Mouse (Mus musculus) embryo, embryonic 10.5 days (tissue): ENCODE measurements around the gene Gm3468.
A peak's percentile ranks its signal among the peaks of the same experiment; 100 is the strongest.
"Not testable (repeated sequence)": the region's sequence is repeated elsewhere in the genome, so short reads cannot be mapped to it uniquely, and the experiment has no call there.

ENCODE experiments used
- DNase-seq: peaks from one replicate; pipeline ENCODE4 v3.0.0-alpha.2; 2015; ENCODE audit warnings: low spot score

Gene Gm3468

DNA sequence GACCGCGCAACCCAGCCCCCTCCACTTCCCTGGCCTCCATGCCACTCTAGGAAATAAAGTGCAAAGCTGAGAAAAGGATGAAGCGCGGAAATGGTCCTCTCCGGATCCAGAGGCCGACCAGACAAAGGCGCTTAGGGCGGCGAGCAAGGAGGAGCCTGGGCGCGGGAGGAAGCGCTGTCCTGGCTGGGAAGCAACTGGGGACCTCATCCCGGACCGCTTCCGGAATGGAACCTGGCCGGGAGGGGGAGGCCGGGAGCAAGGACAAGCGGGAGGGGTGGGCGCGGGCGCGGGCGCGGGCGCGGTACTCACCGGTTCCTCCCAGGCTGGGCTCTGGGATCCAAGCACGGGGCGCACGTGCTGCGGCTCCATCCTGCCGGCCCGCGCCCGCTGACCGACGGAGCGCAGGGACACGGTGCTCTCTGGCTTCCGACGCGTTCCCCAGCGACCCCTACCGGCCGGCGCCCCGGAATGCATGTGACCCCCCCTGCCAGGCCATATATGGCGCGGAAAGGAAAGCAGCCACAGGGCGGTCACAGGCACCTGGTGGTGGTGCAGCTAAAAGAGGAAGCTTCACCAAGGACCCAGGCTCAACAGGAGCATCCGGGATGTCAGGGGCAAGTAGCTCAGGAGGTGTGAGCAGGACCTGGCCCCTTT lies at the start of gene Gm3468:
Gene Gm3468, minus strand, starts transcription at position 394 of the 654 bp plus-strand sequence.
- DNase-seq: peak; percentile 76

DNA sequence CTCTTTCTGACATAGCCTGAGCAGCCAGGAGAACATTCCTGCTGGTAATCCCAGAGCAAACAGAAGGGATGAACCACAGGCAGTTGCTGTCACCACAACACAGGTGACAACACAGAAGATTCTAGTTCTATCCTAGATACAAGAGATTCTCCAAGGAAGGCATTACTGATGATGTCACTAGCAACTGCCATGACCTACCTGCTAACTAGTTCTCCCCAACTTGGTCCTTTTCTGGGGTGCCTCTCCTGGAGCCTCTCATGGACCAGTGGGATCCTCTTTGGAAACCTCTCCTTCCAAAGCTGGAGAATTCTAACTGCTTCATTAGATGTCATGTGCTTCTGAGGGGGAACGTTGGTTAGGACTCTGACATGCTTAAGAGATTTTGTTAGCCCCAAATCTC lies 17.2 kb upstream of the Gm3468 start, which contains the start of gene Gm3476:
Gene Gm3476, minus strand, starts transcription at position 101 of the 400 bp plus-strand sequence.
- not testable (repeated sequence) for DNase-seq

DNA sequence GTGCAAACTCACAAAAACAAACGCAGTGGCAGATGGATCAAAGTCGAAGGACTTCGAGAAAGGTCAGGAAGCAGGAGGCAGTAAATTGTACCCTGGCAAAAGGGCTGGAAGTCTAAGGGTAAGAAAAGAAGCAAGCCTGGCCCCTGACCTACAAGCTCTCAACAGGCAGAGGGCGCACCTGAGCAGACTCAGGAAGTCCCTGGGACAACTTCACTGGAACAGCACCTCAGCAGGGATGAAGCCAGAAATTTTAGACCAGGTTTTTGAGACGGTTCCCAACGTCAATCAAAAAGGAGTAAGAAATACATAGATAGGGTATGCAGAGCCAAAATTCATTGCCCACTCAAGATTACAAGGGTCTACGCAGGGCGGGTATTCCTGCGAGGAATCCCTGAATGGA lies 965 bp downstream of the Gm3468 start:
- DNase-seq: peak; percentile 5

DNA sequence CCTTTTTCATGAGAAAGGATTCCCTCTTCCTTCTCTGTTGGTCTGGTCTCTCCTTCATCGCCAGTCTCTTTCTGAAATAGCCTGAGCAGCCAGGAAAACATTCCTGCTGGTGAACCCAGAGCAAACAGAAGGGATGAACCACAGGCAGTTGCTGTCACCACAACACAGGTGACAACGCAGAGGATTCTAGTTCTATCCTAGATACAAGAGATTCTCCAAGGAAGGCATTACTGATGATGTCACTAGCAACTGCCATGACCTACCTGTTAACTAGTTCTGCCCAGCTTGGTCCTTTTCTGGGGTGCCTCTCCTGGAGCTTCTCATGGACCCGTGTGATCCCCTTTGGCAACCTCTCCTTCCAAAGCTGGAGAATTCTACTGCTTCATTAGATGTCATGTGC lies 14.6 kb downstream of the Gm3468 start, which contains the start of gene Gm8206:
Gene Gm8206, minus strand, starts transcription at position 101 of the 400 bp plus-strand sequence.
- DNase-seq: not testable (repeated sequence)

DNA sequence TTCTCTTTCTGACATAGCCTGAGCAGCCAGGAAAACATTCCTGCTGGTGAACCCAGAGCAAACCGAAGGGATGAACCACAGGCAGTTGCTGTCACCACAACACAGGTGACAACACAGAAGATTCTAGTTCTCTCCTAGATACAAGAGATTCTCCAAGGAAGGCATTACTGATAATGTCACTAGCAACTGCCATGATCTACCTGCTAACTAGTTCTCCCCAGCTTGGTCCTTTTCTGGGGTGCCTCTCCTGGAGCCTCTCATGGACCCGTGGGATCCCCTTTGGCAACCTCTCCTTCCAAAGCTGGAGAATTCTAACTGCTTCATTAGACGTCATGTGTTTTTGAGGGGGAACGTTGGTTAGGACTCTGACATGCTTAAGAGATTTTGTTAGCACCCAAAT lies 50.3 kb downstream of the Gm3468 start, which contains the start of gene Gm6337:
Gene Gm6337, minus strand, starts transcription at position 101 of the 400 bp plus-strand sequence.
- DNase-seq: not testable (repeated sequence)
